Comparison of ENCODE assay signal across 9 mouse cellular contexts in the genomic region with DNA sequence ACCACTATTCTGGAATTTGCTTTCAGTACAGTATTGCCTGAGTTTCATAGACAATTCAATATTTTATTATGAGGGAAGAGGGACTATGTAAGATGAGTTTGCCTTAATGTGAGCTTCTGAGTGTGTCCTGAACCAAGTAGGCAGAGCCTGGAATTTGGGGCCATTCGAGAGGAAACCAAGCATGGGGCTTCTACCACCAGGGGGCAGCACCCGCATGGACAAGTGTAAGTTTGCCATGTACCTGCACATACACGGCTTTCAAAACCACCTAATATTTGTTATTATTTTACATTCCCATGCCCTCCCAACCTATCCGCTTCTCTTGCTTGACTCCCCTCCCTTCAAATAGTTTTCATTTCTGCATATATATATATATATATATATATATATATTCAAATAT. TPM values are rescaled to one million over a fixed set of nuclear protein-coding genes. Genes with fewer than 3 reads are reported as not detected.
DNase-seq lines count a peak whose midpoint lies in the region; ATAC-seq and TF ChIP-seq lines count a peak whose summit lies in the region.
"Had no signal": no experiment of that assay in that cellular context is flagged by ENCODE, and none has a peak within 500 bp of the region (broad histone marks: within the 10 kb centered on the region; RNA-seq: fewer than 3 reads in every experiment).

No protein-coding gene starts in this region.

- no peak for TF ChIP-seq EP300 in MEL (IDR thresholded peaks at IDR 0.05; ENCODE audit: low read depth in 1 of 2, low read length in 2 of 2)

- 22% methylated on average over 4 of the region's 4 CpGs for WGBS in bone marrow, adult 2 months
- WGBS in hindbrain, embryonic 14.5 days, result 4% methylated on average over 4 of the region's 4 CpGs
- WGBS in midbrain, embryonic 14.5 days, result 10% methylated on average over 4 of the region's 4 CpGs

- ATAC-seq in hindbrain, embryonic 14.5 days (ENCODE audit: low FRiP score), result no peak
- no peak; the same call in 1 of the 2 replicates for ATAC-seq in midbrain, embryonic 14.5 days (ENCODE audit: low FRiP score, low TSS enrichment)
- ATAC-seq in granulocyte monocyte progenitor cell, adult 5-6 weeks (replicated peaks; ENCODE audit: poor library complexity, severe bottlenecking), result no peak

- H3K9ac ChIP-seq in MEL (ENCODE audit: control insufficient read depth, low read depth, low read length, poor library complexity, severe bottlenecking), result no peak overlapping the region
- no peak overlapping the region for H3K9ac ChIP-seq in hindbrain, embryonic 14.5 days
- no peak overlapping the region for H3K9ac ChIP-seq in midbrain, embryonic 14.5 days (replicated peaks; ENCODE audit: low read length)
- H3K9ac ChIP-seq: limb, embryonic 15.5 days had no signal

- peaks cover 0 to 9% of the 10 kb centered on the region in 2 experiments; a peak in 2 of 4 replicates for H3K36me3 ChIP-seq in MEL (ENCODE audit: control insufficient read depth in 1 of 2, insufficient read depth in 2 of 2, low read length in 2 of 2)
- no peaks in the 10 kb centered on the region for H3K36me3 ChIP-seq in hindbrain, embryonic 14.5 days (replicated peaks; ENCODE audit: control insufficient read depth, insufficient read depth)
- H3K36me3 ChIP-seq in midbrain, embryonic 14.5 days (ENCODE audit: control insufficient read depth, insufficient read depth, low read length), result no peaks in the 10 kb centered on the region
- H3K36me3 ChIP-seq: limb, embryonic 15.5 days had no signal

- peaks cover 1% of the 10 kb centered on the region; the same call in 1 of the 2 replicates for H3K79me2 ChIP-seq in MEL (ENCODE audit: control insufficient read depth, insufficient read depth, low read length, poor library complexity)

- no peaks in the 10 kb centered on the region for H3K9me3 ChIP-seq in MEL (replicated peaks; ENCODE audit: insufficient read depth, low read length)
- H3K9me3 ChIP-seq in hindbrain, embryonic 14.5 days (ENCODE audit: control insufficient read depth, low read length), result no peaks in the 10 kb centered on the region
- no peaks in the 10 kb centered on the region for H3K9me3 ChIP-seq in midbrain, embryonic 14.5 days (ENCODE audit: control insufficient read depth, low read length)
- H3K9me3 ChIP-seq: limb, embryonic 15.5 days had no signal

- DNase-seq in MEL (ENCODE audit: low read depth, low spot score), result peak; percentile 83
- peak; percentile 24 for DNase-seq in fibroblast of lung, adult 2 months (ENCODE audit: low read depth)
- DNase-seq in hindbrain, embryonic 14.5 days (ENCODE audit: low spot score), result peak; percentile 87
- peak; percentile 25 to 82 for DNase-seq in left cerebral cortex, adult 8-10 months (ENCODE audit: low spot score in 2 of 2)
- DNase-seq in midbrain, embryonic 14.5 days, result peak; percentile 91
- peak; percentile 51 to 77 for DNase-seq in spleen, postnatal 14 days (ENCODE audit: low spot score in 2 of 2)

- TF ChIP-seq RAD21 in MEL (IDR thresholded peaks at IDR 0.05; ENCODE audit: low read depth, low read length), result peak; percentile 78

- no peak overlapping the region for H3K4me3 ChIP-seq in MEL (ENCODE audit: control insufficient read depth in 1 of 2, insufficient read depth in 1 of 2, low read depth in 2 of 2, low read length in 2 of 2)
- H3K4me3 ChIP-seq in bone marrow, adult 2 months (replicated peaks; ENCODE audit: control insufficient read depth, low read depth, low read length), result no peak overlapping the region
- H3K4me3 ChIP-seq in hindbrain, embryonic 14.5 days (replicated peaks; ENCODE audit: low read length), result no peak overlapping the region
- no peak overlapping the region for H3K4me3 ChIP-seq in midbrain, embryonic 14.5 days (replicated peaks; ENCODE audit: low read depth, low read length)
- H3K4me3 ChIP-seq: limb, embryonic 15.5 days had no signal

- peaks cover 2 to 23% of the 10 kb centered on the region in 2 experiments for H3K4me1 ChIP-seq in MEL (ENCODE audit: control insufficient read depth in 1 of 2, insufficient read depth in 2 of 2, low read length in 2 of 2)
- H3K4me1 ChIP-seq in bone marrow, adult 2 months (ENCODE audit: control insufficient read depth, insufficient read depth, low read length), result no peaks in the 10 kb centered on the region; the same call in 1 of the 2 replicates
- no peaks in the 10 kb centered on the region for H3K4me1 ChIP-seq in hindbrain, embryonic 14.5 days (replicated peaks; ENCODE audit: control insufficient read depth, insufficient read depth, low read length)
- no peaks in the 10 kb centered on the region for H3K4me1 ChIP-seq in midbrain, embryonic 14.5 days (ENCODE audit: control insufficient read depth, insufficient read depth, low read length)
- H3K4me1 ChIP-seq: limb, embryonic 15.5 days had no signal

- no peaks in the 10 kb centered on the region for H3K27me3 ChIP-seq in MEL (ENCODE audit: control insufficient read depth in 1 of 2, insufficient read depth in 2 of 2, low read length in 2 of 2)
- H3K27me3 ChIP-seq in hindbrain, embryonic 14.5 days (ENCODE audit: control insufficient read depth, insufficient read depth, low read length), result no peaks in the 10 kb centered on the region
- no peaks in the 10 kb centered on the region for H3K27me3 ChIP-seq in midbrain, embryonic 14.5 days (ENCODE audit: control insufficient read depth, insufficient read depth, low read length)
- H3K27me3 ChIP-seq: limb, embryonic 15.5 days had no signal

- no peak for TF ChIP-seq POLR2A in MEL (IDR thresholded peaks at IDR 0.05; ENCODE audit: control insufficient read depth in 1 of 2, insufficient read depth in 1 of 2, low read depth in 1 of 2, low read length in 2 of 2, poor library complexity in 1 of 2)
- TF ChIP-seq POLR2A in bone marrow, adult 2 months (IDR thresholded peaks at IDR 0.05; ENCODE audit: borderline replicate concordance, control insufficient read depth, low read depth, low read length), result no peak

- TF ChIP-seq CTCF in MEL (IDR thresholded peaks at IDR 0.05 in 2 of 3, conservative IDR thresholded peaks at IDR 0.05 in 1 of 3; ENCODE audit: control insufficient read depth in 1 of 3, insufficient read depth in 1 of 3, low read depth in 2 of 3, low read length in 3 of 3, poor library complexity in 1 of 3, severe bottlenecking in 1 of 3), result peak; percentile 86 to 93 (median 87)
- peak; percentile 84 for TF ChIP-seq CTCF in bone marrow, adult 2 months (IDR thresholded peaks at IDR 0.05; ENCODE audit: control insufficient read depth, insufficient read depth, low read length)

- H3K4me2 ChIP-seq in hindbrain, embryonic 14.5 days (replicated peaks), result no peak overlapping the region
- H3K4me2 ChIP-seq in midbrain, embryonic 14.5 days (ENCODE audit: low read length), result no peak overlapping the region
- H3K4me2 ChIP-seq: limb, embryonic 15.5 days had no signal

- H3K27ac ChIP-seq in MEL (ENCODE audit: control insufficient read depth, low read depth, low read length), result no peak overlapping the region
- H3K27ac ChIP-seq in bone marrow, adult 2 months (ENCODE audit: control insufficient read depth, insufficient read depth, low read depth, low read length, poor library complexity), result no peak overlapping the region
- H3K27ac ChIP-seq in hindbrain, embryonic 14.5 days, result no peak overlapping the region
- no peak overlapping the region for H3K27ac ChIP-seq in midbrain, embryonic 14.5 days (replicated peaks; ENCODE audit: low read depth, low read length)
- H3K27ac ChIP-seq: limb, embryonic 15.5 days had no signal

TF ChIP-seq in MEL, 35 proteins besides CTCF, POLR2A, EP300 and RAD21:
- TF ChIP-seq SMC3 (IDR thresholded peaks at IDR 0.05; ENCODE audit: low read depth, low read length), result peak; percentile 86
- TF ChIP-seq ZC3H11A (IDR thresholded peaks at IDR 0.05; ENCODE audit: low read depth, low read length), result peak; percentile 75
- TF ChIP-seq POLR2AphosphoS2 (IDR thresholded peaks at IDR 0.05; ENCODE audit: low read length), result no peak
- no peak for TF ChIP-seq ZNF384 (IDR thresholded peaks at IDR 0.05; ENCODE audit: low read depth, low read length)
- TF ChIP-seq ELF1 (IDR thresholded peaks at IDR 0.05; ENCODE audit: low read depth, low read length), result 0 out of 2 replicates have a peak, but pooled peaks have one; percentile 18
- TF ChIP-seq MAZ (IDR thresholded peaks at IDR 0.05; ENCODE audit: low read depth, low read length), result no peak
- no peak for TF ChIP-seq MAX (IDR thresholded peaks at IDR 0.05; ENCODE audit: low read length)
TF ChIP-seq in MEL: peak in this region for 3.

RNA-seq across cellular contexts. Expression of a gene that starts 4.8 kb away (rescaled TPM):
- 2.0 and 2.8 TPM in 2 replicates for total RNA-seq in MEL (2012; rRNA removed)
- 1 to 10 TPM in 1 of 2 experiments, not detected in 1; 3.8 TPM for polyA plus RNA-seq in MEL (2012; ENCODE audit: insufficient read depth in 1 of 2, insufficient read length in 2 of 2, low read depth in 1 of 2, low replicate concordance in 2 of 2, missing spikeins in 1 of 2)
- 14.8 and 30.1 TPM in 2 replicates for polyA plus RNA-seq in bone marrow, adult 2 months (2011; ENCODE audit: insufficient read depth, insufficient read length, low replicate concordance, missing spikeins)
- polyA plus RNA-seq in hindbrain, embryonic 14.5 days (2014; fragmentation: Nextera tagmentation; extraction: Ambion mirVana), result not detected in 2 replicates
- total RNA-seq in left cerebral cortex, adult 8-10 months (2022), result not detected
- polyA plus RNA-seq in midbrain, embryonic 14.5 days (2014; fragmentation: Nextera tagmentation; extraction: Ambion mirVana), result not detected in 2 replicates
- total RNA-seq in granulocyte monocyte progenitor cell, adult 5-6 weeks (2014; fragmentation: Nextera tagmentation), result 18.7 and 25.6 TPM in 2 replicates
- total RNA-seq in granulocyte monocyte progenitor cell, adult 5-6 weeks (2017), result 10.5 and 14.7 TPM in 2 replicates

RNA-seq across cellular contexts. Expression of a gene that starts 34.7 kb away (rescaled TPM):
- 2.4 and 3.0 TPM in 2 replicates for total RNA-seq in MEL (2012; rRNA removed)
- 1 to 10 TPM in 1 of 2 experiments, not detected in 1; 6.6 TPM for polyA plus RNA-seq in MEL (2012; ENCODE audit: insufficient read depth in 1 of 2, insufficient read length in 2 of 2, low read depth in 1 of 2, low replicate concordance in 2 of 2, missing spikeins in 1 of 2)
- polyA plus RNA-seq in bone marrow, adult 2 months (2011; ENCODE audit: insufficient read depth, insufficient read length, low replicate concordance, missing spikeins), result 15.2 and 34.7 TPM in 2 replicates
- 12.6 TPM in 2 replicates for polyA plus RNA-seq in hindbrain, embryonic 14.5 days (2014; fragmentation: Nextera tagmentation; extraction: Ambion mirVana)
- total RNA-seq in left cerebral cortex, adult 8-10 months (2022), result 10 to 100 TPM; 38.6 to 45.6 (median 41.8) TPM
- polyA plus RNA-seq in midbrain, embryonic 14.5 days (2014; fragmentation: Nextera tagmentation; extraction: Ambion mirVana), result 12.5 and 13.2 TPM in 2 replicates
- 29.1 and 36.5 TPM in 2 replicates for total RNA-seq in granulocyte monocyte progenitor cell, adult 5-6 weeks (2014; fragmentation: Nextera tagmentation)
- total RNA-seq in granulocyte monocyte progenitor cell, adult 5-6 weeks (2017), result 24.7 and 25.2 TPM in 2 replicates

Comparison
In these comparisons a context has a peak if more than half of its experiments do, and no peak if none do; other contexts are left out.
1. DNase-seq: peak in every context shown above with its lines; median percentile 91 in midbrain, embryonic 14.5 days; 87 in hindbrain, embryonic 14.5 days; 83 in MEL; 64 in spleen, postnatal 14 days; 54 in left cerebral cortex, adult 8-10 months; 24 in fibroblast of lung, adult 2 months.